ENCODE assay signal across 9 mouse cellular contexts in the genomic region with DNA sequence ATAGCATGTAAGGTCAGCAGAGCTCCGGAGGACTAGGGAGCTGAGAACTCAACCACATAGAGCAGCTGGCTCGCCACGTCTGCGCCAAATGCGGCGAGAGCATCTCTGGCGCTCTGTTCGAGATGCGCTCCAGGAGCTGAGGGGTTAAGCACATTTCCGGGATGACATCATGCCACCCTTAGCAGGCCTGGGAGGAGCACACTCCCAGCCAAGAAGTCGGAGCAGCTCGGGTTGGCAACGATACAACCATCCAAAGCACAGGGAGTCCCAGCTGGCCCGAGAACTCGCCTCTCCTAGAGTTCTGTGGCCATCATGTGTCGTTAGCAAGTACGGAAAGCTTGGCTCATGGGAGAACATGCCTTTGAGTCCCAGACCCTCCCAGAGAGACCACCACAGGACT. TPM values are rescaled to one million over a fixed set of nuclear protein-coding genes. Genes with fewer than 3 reads are reported as not detected.
DNase-seq lines count a peak whose midpoint lies in the region; ATAC-seq and TF ChIP-seq lines count a peak whose summit lies in the region.
"Had no signal": no experiment of that assay in that cellular context is flagged by ENCODE, and none has a peak within 500 bp of the region (broad histone marks: within the 10 kb centered on the region; RNA-seq: fewer than 3 reads in every experiment).

No protein-coding gene starts in this region.

- ATAC-seq in embryonic facial prominence, embryonic 14.5 days (ENCODE audit: low read depth): no peak; the same call in 1 of the 2 replicates
- no peak; the same call in 1 of the 2 replicates for ATAC-seq in heart, embryonic 15.5 days (replicated peaks; ENCODE audit: insufficient number of reproducible peaks, insufficient read depth, low FRiP score, low read depth)

- H3K9me3 ChIP-seq in embryonic facial prominence, embryonic 14.5 days (ENCODE audit: control insufficient read depth, low read length): no peaks in the 10 kb centered on the region
- H3K9me3 ChIP-seq in heart, embryonic 15.5 days (replicated peaks): no peaks in the 10 kb centered on the region
- H3K9me3 ChIP-seq: neural tube, embryonic 12.5 days had no signal

- no peaks in the 10 kb centered on the region for H3K36me3 ChIP-seq in embryonic facial prominence, embryonic 14.5 days (ENCODE audit: control insufficient read depth, insufficient read depth, low read length)
- peaks cover 9% of the 10 kb centered on the region; the same call in 1 of the 2 replicates for H3K36me3 ChIP-seq in heart, embryonic 15.5 days
- H3K36me3 ChIP-seq in myocyte (ENCODE audit: control insufficient read depth, insufficient read depth): no peaks in the 10 kb centered on the region
- H3K36me3 ChIP-seq: neural tube, embryonic 12.5 days had no signal

- H3K27me3 ChIP-seq in embryonic facial prominence, embryonic 14.5 days (replicated peaks; ENCODE audit: control insufficient read depth, insufficient read depth, low read length): no peaks in the 10 kb centered on the region
- H3K27me3 ChIP-seq in heart, embryonic 15.5 days: no peaks in the 10 kb centered on the region
- no peaks in the 10 kb centered on the region for H3K27me3 ChIP-seq in myocyte (ENCODE audit: control insufficient read depth, insufficient read depth, insufficient read length)
- H3K27me3 ChIP-seq: neural tube, embryonic 12.5 days had no signal

- H3K4me3 ChIP-seq in embryonic facial prominence, embryonic 14.5 days (ENCODE audit: low read depth, low read length): no peak overlapping the region
- no peak overlapping the region for H3K4me3 ChIP-seq in heart, embryonic 15.5 days
- H3K4me3 ChIP-seq in myocyte: no peak overlapping the region
- H3K4me3 ChIP-seq: neural tube, embryonic 12.5 days had no signal

- peak; percentile 75 for DNase-seq in kidney, postnatal 10 days
- DNase-seq in kidney, adult 11 months: no peak
- DNase-seq in embryonic facial prominence, embryonic 14.5 days (ENCODE audit: low spot score): peak; percentile 82
- DNase-seq in frontal cortex, postnatal 10 days (ENCODE audit: low spot score in 2 of 2): no peak
- DNase-seq in yolk sac, embryonic 10.5 days (ENCODE audit: low spot score): no peak

- peaks cover 36% of the 10 kb centered on the region for H3K4me1 ChIP-seq in embryonic facial prominence, embryonic 14.5 days (ENCODE audit: control insufficient read depth, insufficient read depth, low read length)
- peaks cover 92% of the 10 kb centered on the region for H3K4me1 ChIP-seq in heart, embryonic 15.5 days (replicated peaks)
- H3K4me1 ChIP-seq: neural tube, embryonic 12.5 days had no signal

- 54% methylated on average over 17 of the region's 17 CpGs for WGBS in embryonic facial prominence, embryonic 14.5 days
- 43% methylated on average over 17 of the region's 17 CpGs for WGBS in heart, embryonic 15.5 days

- H3ac ChIP-seq in myocyte (ENCODE audit: control insufficient read depth, insufficient read length): no peak overlapping the region

- H3K27ac ChIP-seq in embryonic facial prominence, embryonic 14.5 days (replicated peaks; ENCODE audit: low read depth, low read length): no peak overlapping the region; the same call in 1 of the 2 replicates
- peak overlapping the region; percentile 72 for H3K27ac ChIP-seq in heart, embryonic 15.5 days
- H3K27ac ChIP-seq: neural tube, embryonic 12.5 days had no signal

- no peaks in the 10 kb centered on the region for H3K79me2 ChIP-seq in myocyte (ENCODE audit: control insufficient read depth, insufficient read depth)

- no peak overlapping the region for H3K4me2 ChIP-seq in embryonic facial prominence, embryonic 14.5 days (ENCODE audit: low read depth, low read length)
- H3K4me2 ChIP-seq in heart, embryonic 15.5 days: peak overlapping the region; percentile 2; the same call in 1 of the 2 replicates
- no peak overlapping the region for H3K4me2 ChIP-seq in myocyte (ENCODE audit: low read depth)
- H3K4me2 ChIP-seq: neural tube, embryonic 12.5 days had no signal

- H3K9ac ChIP-seq in embryonic facial prominence, embryonic 14.5 days (ENCODE audit: low read depth, low read length): no peak overlapping the region
- no peak overlapping the region for H3K9ac ChIP-seq in heart, embryonic 15.5 days
- H3K9ac ChIP-seq: neural tube, embryonic 12.5 days had no signal

- peak; percentile 22 for TF ChIP-seq POLR2A in myocyte (IDR thresholded peaks at IDR 0.05; ENCODE audit: insufficient read length, low read depth)

TF ChIP-seq in myocyte, 11 proteins besides CTCF, POLR2A, EP300 and RAD21:
- TF ChIP-seq MYOG (IDR thresholded peaks at IDR 0.05; ENCODE audit: control insufficient read depth in 1 of 3, insufficient read depth in 1 of 3, insufficient read length in 2 of 3, low read depth in 2 of 3) (peak in 2 of 3 experiments; percentile 3 to 27), POLR2AphosphoS2 (IDR thresholded peaks at IDR 0.05; ENCODE audit: insufficient read length, low read depth) (peak; percentile 8), MYOD1 (IDR thresholded peaks at IDR 0.05; ENCODE audit: control insufficient read depth in 1 of 3, insufficient read length in 2 of 3, low read depth in 2 of 3) (peak in 1 of 3 experiments; percentile 5), E2F4 (IDR thresholded peaks at IDR 0.05; ENCODE audit: insufficient read depth) (no peak)

RNA-seq across cellular contexts. Expression of a gene that starts 22.8 kb away (rescaled TPM):
- 58.3 and 86.4 TPM in 2 replicates for polyA plus RNA-seq in embryonic facial prominence, embryonic 14.5 days (2014; fragmentation: Nextera tagmentation; extraction: Ambion mirVana)
- 300 and 308 TPM in 2 replicates for polyA plus RNA-seq in heart, embryonic 15.5 days (2015; fragmentation: Nextera tagmentation; extraction: Ambion mirVana)
- polyA plus RNA-seq in myocyte (2012; fragmentation: generic; extraction: Trizol): 83.9 TPM

RNA-seq across cellular contexts. Expression of a gene that starts 34.2 kb away (rescaled TPM):
- polyA plus RNA-seq in embryonic facial prominence, embryonic 14.5 days (2014; fragmentation: Nextera tagmentation; extraction: Ambion mirVana): 0.77 and 1.00 TPM in 2 replicates
- 5.0 and 5.6 TPM in 2 replicates for polyA plus RNA-seq in heart, embryonic 15.5 days (2015; fragmentation: Nextera tagmentation; extraction: Ambion mirVana)
- polyA plus RNA-seq in myocyte (2012; fragmentation: generic; extraction: Trizol): 0.23 TPM
- polyA plus RNA-seq: embryonic facial prominence, embryonic 11.5 days; neural tube, embryonic 12.5 days had no signal

RNA-seq across cellular contexts. Expression of a gene that starts 43.1 kb away (rescaled TPM):
- polyA plus RNA-seq in embryonic facial prominence, embryonic 14.5 days (2014; fragmentation: Nextera tagmentation; extraction: Ambion mirVana): not detected in 2 replicates
- polyA plus RNA-seq in heart, embryonic 15.5 days (2015; fragmentation: Nextera tagmentation; extraction: Ambion mirVana): not detected in 2 replicates
- polyA plus RNA-seq in myocyte (2012; fragmentation: generic; extraction: Trizol): not detected
- polyA plus RNA-seq: embryonic facial prominence, embryonic 11.5 days; neural tube, embryonic 12.5 days had no signal

Comparison
In these comparisons a context has a peak if more than half of its experiments do, and no peak if none do; other contexts are left out.
1. DNase-seq: peak in kidney, postnatal 10 days (single experiment) and embryonic facial prominence, embryonic 14.5 days (single experiment); none in kidney, adult 11 months (single experiment), frontal cortex, postnatal 10 days (0 of 2) and yolk sac, embryonic 10.5 days (single experiment).